Mouse (Mus musculus): ENCODE results near the gene Cep290. TPM values are rescaled to one million over a fixed set of nuclear protein-coding genes. Genes with fewer than 3 reads are reported as not detected.

The Cep290 gene
- polyA plus RNA-seq, 1 experiment from 2014 or later = 7.4 TPM

DNA sequence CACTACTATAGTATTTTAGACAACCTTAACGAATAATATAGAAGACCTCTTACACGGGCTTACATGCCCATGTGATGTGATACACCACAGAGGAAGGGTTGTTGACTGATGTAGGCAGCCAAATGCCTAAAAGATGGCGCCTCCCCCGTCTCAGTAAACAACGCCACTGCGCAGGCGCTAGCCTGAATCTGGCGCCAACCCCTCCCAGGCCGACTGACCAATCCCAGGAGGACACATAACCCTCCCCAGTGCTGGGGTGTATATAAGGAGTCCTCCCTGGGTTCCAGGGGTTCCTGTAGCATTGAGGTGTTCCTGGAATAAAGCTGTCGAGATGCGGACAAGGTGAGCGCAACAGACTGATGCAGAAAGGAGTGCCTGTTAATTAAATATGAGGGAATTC, 132.7 kb downstream of the Cep290 start:
- H3K27me3 ChIP-seq (ENCODE audit: control insufficient read depth, insufficient read depth, low read length) = no peaks in the 10 kb centered on the region
- WGBS = 94% methylated on average over 12 of the region's 12 CpGs
- H3K36me3 ChIP-seq (replicated peaks; ENCODE audit: control insufficient read depth, insufficient read depth) = no peaks in the 10 kb centered on the region
- no peak overlapping the region for H3K4me3 ChIP-seq (replicated peaks; ENCODE audit: low read length)
- no peak for ATAC-seq (ENCODE audit: low FRiP score)
- no peak overlapping the region for H3K9ac ChIP-seq
- DNase-seq (ENCODE audit: low spot score) = no peak
- no peaks in the 10 kb centered on the region for H3K9me3 ChIP-seq (ENCODE audit: control insufficient read depth, low read length)
- no peak overlapping the region for H3K27ac ChIP-seq
- H3K4me1 ChIP-seq (replicated peaks; ENCODE audit: control insufficient read depth, insufficient read depth, low read length) = no peaks in the 10 kb centered on the region
- H3K4me2 ChIP-seq (replicated peaks) = no peak overlapping the region

DNA sequence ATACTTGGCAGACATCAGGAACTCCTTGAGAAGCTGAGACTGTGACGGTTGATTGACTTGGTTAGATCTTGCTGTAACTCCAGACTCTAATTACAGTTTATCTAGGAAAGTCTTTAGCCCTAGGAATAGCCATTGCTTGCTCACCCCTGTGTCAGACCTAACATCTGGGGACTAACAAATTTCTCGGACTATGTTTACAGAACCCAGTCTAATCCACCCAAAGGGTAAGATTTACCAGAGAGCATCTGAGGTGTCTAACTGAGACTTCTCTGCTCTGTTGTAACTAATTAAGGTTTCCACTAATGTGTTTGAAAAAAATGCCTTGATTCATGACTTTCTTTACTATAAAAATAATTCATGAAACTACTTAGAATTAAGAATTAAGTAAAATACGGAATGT, 135.1 kb downstream of the Cep290 start:
- H3K4me1 ChIP-seq (replicated peaks; ENCODE audit: control insufficient read depth, insufficient read depth, low read length) = no peaks in the 10 kb centered on the region
- H3K27me3 ChIP-seq (ENCODE audit: control insufficient read depth, insufficient read depth, low read length) = no peaks in the 10 kb centered on the region
- H3K36me3 ChIP-seq (replicated peaks; ENCODE audit: control insufficient read depth, insufficient read depth) = no peaks in the 10 kb centered on the region
- H3K9me3 ChIP-seq (ENCODE audit: control insufficient read depth, low read length) = no peaks in the 10 kb centered on the region
- no peak overlapping the region for H3K27ac ChIP-seq
- H3K9ac ChIP-seq = no peak overlapping the region
- H3K4me2 ChIP-seq (replicated peaks) = no peak overlapping the region
- DNase-seq (ENCODE audit: low spot score) (no peak), ATAC-seq (ENCODE audit: low FRiP score) (no peak)
- 89% methylated on average over 3 of the region's 3 CpGs for WGBS
- no peak overlapping the region for H3K4me3 ChIP-seq (replicated peaks; ENCODE audit: low read length)

Other genes starting within 250 kb of the Cep290 start
- gene Gm4301, start 151.9 kb upstream of the Cep290 start, polyA plus RNA-seq (2014; fragmentation: Nextera tagmentation; extraction: Ambion mirVana) = not detected in 2 replicates
- not detected in 2 replicates for gene Gm4302, start 146.7 kb upstream of the Cep290 start, polyA plus RNA-seq (2014; fragmentation: Nextera tagmentation; extraction: Ambion mirVana)
- gene Gm4303, start 141.6 kb upstream of the Cep290 start, polyA plus RNA-seq (2014; fragmentation: Nextera tagmentation; extraction: Ambion mirVana) = not detected in 2 replicates
- not detected in 2 replicates for gene Gm4305, start 136.5 kb upstream of the Cep290 start, polyA plus RNA-seq (2014; fragmentation: Nextera tagmentation; extraction: Ambion mirVana)
- gene Gm4307, start 126.2 kb upstream of the Cep290 start, polyA plus RNA-seq (2014; fragmentation: Nextera tagmentation; extraction: Ambion mirVana) = not detected in 2 replicates
- not detected in 2 replicates for gene Gm4312, start 105.0 kb upstream of the Cep290 start, polyA plus RNA-seq (2014; fragmentation: Nextera tagmentation; extraction: Ambion mirVana)
- gene Tmtc3, start 208 bp upstream of the Cep290 start, polyA plus RNA-seq (2014; fragmentation: Nextera tagmentation; extraction: Ambion mirVana) = 9.9 and 14.3 TPM in 2 replicates
- 15.4 and 17.2 TPM in 2 replicates for gene 4930430F08Rik, start 102.9 kb downstream of the Cep290 start, polyA plus RNA-seq (2014; fragmentation: Nextera tagmentation; extraction: Ambion mirVana)
- 0.51 TPM in 1 of 2 replicates, not detected in the other for gene 1700017N19Rik, start 102.9 kb downstream of the Cep290 start, polyA plus RNA-seq (2014; fragmentation: Nextera tagmentation; extraction: Ambion mirVana)